Mouse (Mus musculus) heart, postnatal 36 days (tissue): ENCODE data around the gene Polr2h. TPM values are rescaled to one million over a fixed set of nuclear protein-coding genes. Genes with fewer than 3 reads are reported as not detected.

Experiments used
- DNase-seq, 2 experiments: peaks; one replicate each; pipeline ENCODE4 v3.0.0; 2021 to 2022
- intact Hi-C: fragments of 180-260 bp; cut with DNase I; formaldehyde crosslinking; loops from one replicate; pipeline ENCODE4 v1.15.1; 2025
- total RNA-seq, 2 experiments: library from RNA; stranded (reverse); gene quantifications; 2 replicates each; pipeline ENCODE4 v1.2.3; 2021

Polr2h gene
- total RNA-seq, 2 experiments from 2014 or later = 10.5 to 12.4 TPM

- no peak for DNase-seq
- intact Hi-C loops = loop anchor here (10.0 kb wide), 1 partner anchor 1555 kb away; no protein-coding TSS in a partner anchor
Observed at GRCm38 (mm10) chr16:20700036-20700435, 17.4 kb upstream of the Polr2h start.

DNA sequence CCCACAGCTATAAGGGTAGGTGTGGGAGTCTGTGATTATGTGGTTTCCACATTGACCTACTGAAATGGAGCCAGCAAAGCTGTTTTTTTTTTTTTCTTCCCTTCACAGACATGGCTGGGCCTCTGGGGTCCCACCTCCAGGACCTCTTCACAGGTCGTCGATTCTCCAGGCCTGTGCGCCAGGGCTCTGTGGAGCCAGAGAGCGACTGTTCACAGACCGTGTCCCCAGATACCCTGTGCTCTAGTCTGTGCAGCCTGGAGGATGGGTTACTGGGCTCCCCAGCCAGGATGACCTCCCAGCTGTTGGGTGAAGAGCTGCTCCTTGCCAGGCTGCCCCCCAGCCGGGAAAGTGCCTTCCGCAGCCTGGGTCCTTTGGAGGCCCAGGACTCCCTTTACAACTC is 16.1 kb upstream of the Polr2h start:
- no peak for DNase-seq
- intact Hi-C loops = loop anchor here (10.0 kb wide), 1 partner anchor 1553 kb away; no protein-coding TSS in a partner anchor

DNA sequence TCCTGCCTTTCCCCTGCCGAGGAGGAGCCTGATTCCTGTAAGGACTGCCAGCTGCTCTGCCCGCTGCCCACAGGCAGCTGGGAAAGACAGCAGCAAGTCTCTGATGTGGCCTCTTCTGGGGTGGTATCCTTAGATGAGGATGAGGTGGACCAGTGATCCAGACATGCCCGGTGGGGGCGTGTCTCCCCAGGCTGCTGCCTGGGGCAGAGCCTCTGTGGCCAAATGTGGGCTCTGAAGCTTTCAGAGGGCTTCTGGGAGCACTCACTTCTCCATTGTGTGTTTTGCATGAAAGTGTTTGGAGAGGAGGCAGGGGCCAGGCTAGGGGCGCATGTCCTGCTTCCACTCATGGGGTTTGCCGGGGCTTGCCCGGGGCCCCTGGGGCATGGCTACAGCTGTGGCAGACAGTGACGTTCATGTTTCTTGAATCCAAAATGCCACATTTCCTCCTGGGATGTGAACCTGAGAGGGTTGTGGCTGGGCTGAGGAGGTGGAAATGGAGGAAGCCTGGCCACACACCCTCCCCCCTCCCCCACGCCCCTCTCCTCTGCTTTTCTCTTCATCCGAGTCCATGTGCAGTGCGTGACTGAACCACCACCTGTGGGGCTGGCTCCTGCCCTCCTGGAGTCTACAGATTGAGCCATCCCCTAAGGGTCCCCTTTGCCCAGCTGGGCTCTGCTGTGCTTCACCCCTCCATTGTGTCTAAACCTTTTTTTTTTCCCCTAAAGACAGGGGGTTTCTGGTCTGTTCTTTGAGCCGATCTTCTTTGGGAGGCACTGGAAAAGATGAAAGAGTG is 15.5 kb upstream of the Polr2h start:
- intact Hi-C loops = loop anchor here (10.0 kb wide), 1 partner anchor 1553 kb away; no protein-coding TSS in a partner anchor
- DNase-seq = no peak

DNA sequence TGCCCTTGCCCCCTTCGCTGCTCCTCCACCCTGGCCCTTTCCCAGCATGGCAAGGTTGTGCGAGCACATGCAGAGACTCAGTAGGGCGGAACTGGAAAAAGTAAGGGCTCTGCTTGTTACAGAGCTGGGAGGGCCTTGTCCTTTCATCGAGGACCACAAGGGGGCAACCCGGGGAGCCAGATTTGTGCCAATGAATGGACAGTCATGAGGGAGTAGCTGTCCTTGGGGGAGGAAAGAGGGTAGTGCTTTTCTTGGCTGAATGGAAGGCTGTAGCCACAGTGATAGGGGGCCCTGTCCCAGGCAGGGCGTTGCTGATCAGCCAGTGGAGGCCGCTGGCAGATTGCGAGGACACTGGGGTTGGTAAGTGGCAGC is 15.0 kb upstream of the Polr2h start:
- intact Hi-C loops = loop anchor here (10.0 kb wide), 1 partner anchor 1552 kb away; no protein-coding TSS in a partner anchor
- peak; percentile 55 to 62 for DNase-seq

DNA sequence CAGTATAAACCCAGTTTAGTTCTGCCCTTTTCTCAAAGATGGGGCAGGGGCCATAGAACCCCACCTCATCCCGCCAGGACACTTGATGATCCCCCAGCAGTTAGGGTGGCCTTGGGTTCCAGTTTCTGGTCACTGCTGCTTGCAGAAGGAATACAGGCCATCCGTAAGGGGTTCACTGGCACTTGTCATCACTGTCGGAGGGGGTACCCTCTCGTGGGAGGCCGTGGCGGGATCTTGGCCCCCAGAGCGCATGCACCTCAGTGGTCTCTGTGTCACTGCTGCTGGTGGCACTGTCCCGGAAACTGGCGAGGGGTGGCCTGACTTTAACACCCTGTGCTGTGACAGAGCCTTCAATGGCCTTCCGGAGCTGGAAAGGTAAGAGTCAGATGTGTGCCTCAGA is 14.4 kb upstream of the Polr2h start:
- intact Hi-C loops = loop anchor here (10.0 kb wide), 1 partner anchor 1552 kb away; no protein-coding TSS in a partner anchor
- DNase-seq = no peak

GRCm38 (mm10) chr16:20703699-20704400 is 13.6 kb upstream of the Polr2h start:
- intact Hi-C loops = loop anchor here (10.0 kb wide), 1 partner anchor 1551 kb away; no protein-coding TSS in a partner anchor

DNA sequence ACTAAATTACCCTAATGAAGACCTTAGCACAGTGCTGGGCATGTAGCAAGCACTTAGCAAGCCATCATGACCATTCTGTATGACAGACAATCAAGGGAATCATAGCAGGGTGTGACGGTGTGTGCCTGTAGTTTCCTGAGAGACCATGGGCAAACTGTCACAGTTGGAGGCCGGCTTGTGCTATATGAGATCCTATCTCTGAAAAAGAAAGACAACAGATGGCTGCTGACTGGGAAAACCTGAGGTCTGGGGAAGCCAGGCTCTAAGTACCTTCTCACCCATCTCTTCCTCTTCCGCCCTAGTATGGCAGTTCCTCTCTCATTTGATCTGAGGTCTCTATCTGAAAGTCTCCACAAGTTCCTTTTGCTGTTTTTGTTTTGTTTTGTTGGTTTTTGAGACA is 11.7 kb upstream of the Polr2h start:
- no peak for DNase-seq
- intact Hi-C loops = loop anchor here (10.0 kb wide), 1 partner anchor 1549 kb away; no protein-coding TSS in a partner anchor

More at GRCm38 (mm10) chr16:20703699-20704400, 13.6 kb upstream of the Polr2h start:
- DNase-seq = no peak

- DNase-seq = no peak
- intact Hi-C loops = loop anchor here (10.0 kb wide), 1 partner anchor 1548 kb away; no protein-coding TSS in a partner anchor
Observed at GRCm38 (mm10) chr16:20706407-20707055, 10.9 kb upstream of the Polr2h start.

DNA sequence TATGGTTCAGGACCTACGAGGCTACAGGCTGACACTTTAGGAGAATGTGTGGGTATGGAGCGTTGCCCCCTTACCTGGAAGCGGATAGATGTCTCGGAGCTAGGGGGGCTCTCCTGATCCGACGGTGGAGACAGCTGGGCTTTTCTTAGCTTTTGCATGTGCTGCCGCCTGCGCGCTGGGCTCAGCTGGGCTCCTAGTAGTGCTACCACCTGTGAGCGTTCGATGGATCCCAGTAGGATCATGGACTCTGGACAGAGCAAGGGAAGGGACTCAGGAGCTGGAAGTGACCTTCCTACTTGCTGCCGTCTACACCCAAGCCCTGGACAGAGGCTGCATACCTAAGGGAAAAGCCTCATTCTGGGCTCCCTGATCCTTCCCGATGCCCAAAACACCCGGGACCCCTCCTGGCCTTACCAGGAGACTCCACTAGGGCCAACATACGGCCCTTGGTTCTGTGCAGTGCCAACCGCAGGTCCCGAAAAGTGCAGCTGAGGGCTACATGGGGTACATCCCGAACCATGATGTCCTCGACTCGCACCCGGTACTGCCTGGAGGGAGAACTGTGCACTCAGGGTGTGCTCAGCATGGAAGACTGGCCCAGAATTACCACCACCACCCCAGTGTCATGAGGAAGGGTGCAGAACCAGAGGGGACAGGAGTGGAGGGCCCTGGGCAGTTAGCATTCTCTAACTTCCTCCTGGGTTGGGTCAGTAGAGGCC is 9.1 kb upstream of the Polr2h start:
- DNase-seq = no peak
- intact Hi-C loops = loop anchor here (10.0 kb wide), 1 partner anchor 1546 kb away; no protein-coding TSS in a partner anchor

DNA sequence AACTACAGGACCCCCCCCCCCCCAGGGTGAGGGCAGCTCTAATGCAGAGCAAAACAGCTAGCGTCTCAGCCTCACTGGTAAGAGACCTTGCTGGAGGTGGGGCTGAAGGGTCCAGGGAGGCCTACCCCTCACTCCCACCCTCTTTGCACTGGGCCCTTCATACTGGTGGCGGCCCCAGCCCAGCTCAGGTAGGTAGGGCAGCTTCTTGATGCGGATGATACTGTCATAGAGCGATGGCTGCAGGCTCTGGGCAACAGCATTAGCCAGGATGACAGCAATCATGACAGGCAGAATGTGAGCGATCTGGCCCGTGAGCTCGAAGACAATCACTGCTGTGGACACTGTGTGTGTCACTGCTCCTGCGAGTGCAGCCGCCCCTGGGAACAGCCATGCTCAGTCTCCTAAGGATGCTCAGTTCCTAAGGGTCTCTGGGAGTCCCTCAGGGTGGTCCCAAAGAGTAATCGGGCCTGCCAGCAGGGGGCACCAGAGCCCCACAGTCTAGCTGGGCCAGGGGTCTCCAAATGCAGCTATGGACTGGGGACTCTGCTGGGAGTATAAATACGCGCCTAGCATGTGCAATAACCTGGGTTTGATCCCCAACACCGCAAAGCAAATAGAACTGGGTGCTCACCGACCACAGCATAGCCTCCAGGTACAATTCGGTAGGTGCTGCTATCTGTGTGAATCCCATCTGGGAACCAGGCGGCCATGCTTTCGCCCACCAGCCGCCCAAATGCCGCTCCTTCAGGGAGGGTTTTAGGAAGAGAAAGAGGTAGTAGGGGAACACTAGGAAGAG is 8.3 kb upstream of the Polr2h start:
- peak in 1 of 2 experiments; percentile 58 for DNase-seq
- intact Hi-C loops = loop anchor here (10.0 kb wide), 1 partner anchor 1546 kb away; no protein-coding TSS in a partner anchor

DNA sequence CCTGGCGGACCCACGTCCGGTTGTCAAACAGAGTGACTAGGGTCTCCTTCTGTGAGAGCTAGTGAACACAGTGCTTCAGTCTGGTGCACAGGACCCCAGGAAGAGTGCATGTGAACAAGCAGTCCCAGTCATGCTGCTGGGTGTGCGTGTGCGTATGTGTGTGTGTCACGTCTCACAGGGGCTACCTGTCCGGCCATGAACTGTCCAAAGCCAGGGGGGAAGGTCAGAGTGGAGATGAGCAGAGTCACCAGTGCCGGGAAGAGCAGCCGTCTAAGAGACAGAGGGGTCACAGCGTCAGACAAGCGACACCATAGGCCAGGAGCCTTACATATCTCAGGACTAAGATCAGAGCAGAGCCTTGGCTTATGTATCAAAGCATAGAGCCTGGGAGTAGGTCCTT is 7.1 kb upstream of the Polr2h start:
- intact Hi-C loops = no loop called here

DNA sequence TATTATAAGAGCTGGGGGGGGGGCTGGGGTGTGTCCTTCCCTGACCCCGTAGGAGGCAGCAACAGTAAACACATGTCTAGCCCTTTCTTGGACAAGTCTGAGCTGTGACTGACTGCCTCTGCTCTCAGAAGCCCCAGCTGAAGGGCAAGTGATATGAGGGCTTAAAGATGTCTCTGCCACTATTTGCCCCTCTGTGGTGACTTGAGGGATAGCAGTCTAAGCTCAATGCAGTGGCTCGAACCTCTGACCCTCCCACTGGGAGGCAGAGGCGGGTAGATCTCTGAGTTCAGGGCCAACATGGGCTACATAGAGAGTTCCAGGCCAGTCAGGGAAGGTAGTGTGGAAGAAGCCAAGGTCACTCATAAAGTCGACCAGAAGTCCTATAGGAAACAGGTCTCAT is 6.7 kb upstream of the Polr2h start:
- intact Hi-C loops = no loop called here
- DNase-seq = no peak

More for the DNA sequence above, 7.1 kb upstream of the Polr2h start:
- DNase-seq = no peak

DNA sequence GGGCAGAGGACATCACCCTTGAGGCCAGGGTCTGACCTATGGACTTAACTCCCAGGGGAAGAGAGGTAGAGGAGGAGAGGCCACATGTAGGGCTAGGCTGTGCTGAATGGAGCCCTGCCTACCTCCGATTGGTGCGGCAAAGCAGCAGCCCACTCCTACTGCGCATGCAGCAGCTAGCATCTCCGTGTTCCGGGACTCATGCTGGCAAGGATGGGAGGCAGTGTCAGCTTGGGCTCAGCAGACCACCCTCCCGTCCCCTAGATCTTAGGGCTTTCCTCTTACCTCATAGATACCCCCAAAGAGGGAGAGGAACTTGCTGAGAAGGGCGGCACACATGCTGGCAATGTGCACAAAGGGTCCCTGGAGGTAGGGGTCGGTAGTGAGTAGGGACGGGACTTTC is 5.3 kb upstream of the Polr2h start:
- no peak for DNase-seq
- intact Hi-C loops = no loop called here

DNA sequence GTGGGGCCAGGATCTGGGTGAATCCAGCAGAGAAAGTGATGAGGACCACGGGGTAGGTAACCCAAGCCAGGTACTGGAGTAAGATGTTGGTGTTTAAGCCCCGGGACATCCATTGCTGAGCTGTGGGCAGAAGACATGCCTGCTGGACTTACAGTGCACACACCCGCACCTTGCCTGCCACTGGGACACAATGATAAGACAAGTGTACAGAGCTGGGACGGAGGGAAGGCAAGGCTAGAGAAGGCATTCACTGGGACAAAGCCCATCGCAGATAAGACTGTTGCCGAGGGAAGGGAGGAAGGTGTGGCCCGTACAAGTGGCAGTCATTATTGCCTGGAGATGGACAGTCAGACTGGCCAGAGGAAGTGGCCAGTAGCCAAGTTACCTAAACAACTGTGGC is 4.6 kb upstream of the Polr2h start:
- DNase-seq = no peak
- intact Hi-C loops = no loop called here

GRCm38 (mm10) chr16:20714307-20715080 is 3.0 kb upstream of the Polr2h start:
- intact Hi-C loops = no loop called here
- no peak for DNase-seq

GRCm38 (mm10) chr16:20715161-20715560 is 2.3 kb upstream of the Polr2h start:
- no peak for DNase-seq
- intact Hi-C loops = no loop called here

- intact Hi-C loops = no loop called here
- DNase-seq = no peak
Observed at GRCm38 (mm10) chr16:20715566-20715965, 1.9 kb upstream of the Polr2h start.
